Mouse (Mus musculus) CH12.LX (cell line): ENCODE data around the gene Alyref2. TPM values are rescaled to one million over a fixed set of nuclear protein-coding genes. Genes with fewer than 3 reads are reported as not detected.

Experiments
- DNase-seq: peaks from one replicate; pipeline ENCODE4 v3.0.0-alpha.2; 2013; ENCODE audit errors: extremely low read depth
- H3K27ac ChIP-seq: 2 replicates; pipeline ENCODE4 v1.5.1; 2012; ENCODE audit warnings: low read depth, mild to moderate bottlenecking, control low read depth, moderate library complexity; ENCODE audit not compliant: insufficient read depth
- H3K27me3 ChIP-seq: replicated peaks from 2 replicates; pipeline ENCODE3; 2012; ENCODE audit warnings: inconsistent platforms
- H3K36me3 ChIP-seq, 2 experiments: replicated peaks in 1 of 2; 2 replicates each; pipeline versions ENCODE3 to v1.6.1; 2012; ENCODE audit warnings: inconsistent platforms in 1 of 2, low read length in 1 of 2, mild to moderate bottlenecking in 1 of 2, mixed read lengths in 1 of 2, moderate library complexity in 1 of 2; ENCODE audit not compliant: control insufficient read depth in 1 of 2, insufficient read depth in 1 of 2
- H3K4me1 ChIP-seq, 2 experiments: 2 replicates each; pipeline ENCODE4 v1.6.1; 2012; ENCODE audit warnings: inconsistent platforms in 1 of 2, moderate library complexity in 1 of 2; ENCODE audit not compliant: insufficient read depth in 2 of 2, control insufficient read depth in 1 of 2
- H3K4me2 ChIP-seq: 2 replicates; pipeline ENCODE4 v1.6.1; 2012; ENCODE audit warnings: low read depth, mild to moderate bottlenecking, control low read depth; ENCODE audit not compliant: poor library complexity, insufficient read depth, severe bottlenecking
- H3K4me3 ChIP-seq, 3 experiments: fragments of 150-350 bp in 1 of 3; sonication (generic) in 1 of 3; replicated peaks in 1 of 3; 2 replicates each; pipeline versions ENCODE3 to v1.5.1; 2011 to 2012; ENCODE audit warnings: low read depth in 2 of 3, low read length in 2 of 3, mild to moderate bottlenecking in 2 of 3, moderate library complexity in 2 of 3, control low read depth in 1 of 3, improper control_type of control experiment in 1 of 3, inconsistent platforms in 1 of 3, mixed read lengths in 1 of 3; ENCODE audit not compliant: poor library complexity in 1 of 3
- H3K79me2 ChIP-seq: replicated peaks from 2 replicates; pipeline ENCODE4 v1.6.1; 2012; ENCODE audit warnings: mild to moderate bottlenecking, moderate library complexity; ENCODE audit not compliant: control insufficient read depth, poor library complexity, insufficient read depth, severe bottlenecking; ENCODE audit errors: extremely low read depth
- H3K9ac ChIP-seq: 2 replicates; pipeline ENCODE4 v1.6.1; 2012; ENCODE audit warnings: low read depth, mild to moderate bottlenecking, control low read depth, moderate library complexity; ENCODE audit not compliant: insufficient read depth
- H3K9me3 ChIP-seq: replicated peaks from 2 replicates; pipeline ENCODE3; 2012; ENCODE audit warnings: low read length, inconsistent platforms, mixed read lengths
- CHD1 ChIP-seq: IDR thresholded peaks from 2 replicates; pipeline ENCODE4 v1.6.1; 2012; ENCODE audit warnings: low read depth, low read length, improper control_type of control experiment, inconsistent platforms
- CTCF ChIP-seq, 2 experiments: IDR thresholded peaks in 1 of 2; conservative IDR thresholded peaks in 1 of 2; 2 replicates each; pipeline ENCODE4 v1.5.1; 2011 to 2012; ENCODE audit warnings: low read depth in 2 of 2, low read length in 2 of 2, improper control_type of control experiment in 1 of 2, inconsistent platforms in 1 of 2, mild to moderate bottlenecking in 1 of 2, moderate library complexity in 1 of 2
- ELF1 ChIP-seq: IDR thresholded peaks from 2 replicates; pipeline ENCODE4 v1.6.1; 2014; ENCODE audit warnings: low read depth, mild to moderate bottlenecking, inconsistent platforms, low read length, improper control_type of control experiment
- IRF4 ChIP-seq: IDR thresholded peaks from 2 replicates; pipeline ENCODE4 v1.6.1; 2014; ENCODE audit warnings: low read depth, mild to moderate bottlenecking, inconsistent platforms, low read length, improper control_type of control experiment
- KAT2A ChIP-seq: IDR thresholded peaks from 2 replicates; pipeline ENCODE4 v1.6.1; 2012; ENCODE audit warnings: low read length, improper control_type of control experiment, inconsistent platforms; ENCODE audit not compliant: insufficient replicate concordance
- NELFE ChIP-seq: IDR thresholded peaks from 2 replicates; pipeline ENCODE4 v1.6.1; 2011; ENCODE audit warnings: low read depth, low read length, improper control_type of control experiment
- NRF1 ChIP-seq: IDR thresholded peaks from 2 replicates; pipeline ENCODE4 v1.6.1; 2014; ENCODE audit warnings: low read depth, mild to moderate bottlenecking, inconsistent platforms, low read length, improper control_type of control experiment, moderate library complexity
- PAX5 ChIP-seq: IDR thresholded peaks from 2 replicates; pipeline ENCODE4 v1.6.1; 2012; ENCODE audit warnings: low read length, inconsistent platforms, mixed read lengths
- POLR2A ChIP-seq: IDR thresholded peaks from 2 replicates; pipeline ENCODE4 v1.6.1; 2011; ENCODE audit warnings: low read depth, mild to moderate bottlenecking, improper control_type of control experiment, low read length
- RAD21 ChIP-seq: IDR thresholded peaks from 2 replicates; pipeline ENCODE4 v1.6.1; 2011; ENCODE audit warnings: low read depth, mild to moderate bottlenecking, low read length, improper control_type of control experiment, moderate library complexity
- SMC3 ChIP-seq: IDR thresholded peaks from 2 replicates; pipeline ENCODE4 v1.6.1; 2011; ENCODE audit warnings: low read depth, low read length, improper control_type of control experiment
- TBP ChIP-seq: conservative IDR thresholded peaks from 2 replicates; pipeline ENCODE4 v1.6.1; 2011; ENCODE audit warnings: low read depth, low read length, improper control_type of control experiment
- TCF12 ChIP-seq: IDR thresholded peaks from 2 replicates; pipeline ENCODE4 v1.6.1; 2014; ENCODE audit warnings: low read depth, mild to moderate bottlenecking, inconsistent platforms, low read length, improper control_type of control experiment
- ZC3H11A ChIP-seq: IDR thresholded peaks from 2 replicates; pipeline ENCODE4 v1.6.1; 2012; ENCODE audit warnings: low read depth, mild to moderate bottlenecking, inconsistent platforms, low read length, improper control_type of control experiment
- dilution Hi-C: fragments of 300-500 bp; cut with MboI; formaldehyde crosslinking; loops from 2 replicates; pipeline ENCODE4 v1.14.3; 2020; ENCODE audit warnings: low sequenced_read_pairs; ENCODE audit not compliant: extremely low pct_unique_long_range_greater_than_20kb, extremely low pct_ligation_motif_present
- in situ Hi-C: fragments of 300-500 bp; cut with MboI; formaldehyde crosslinking; loops from 3 replicates; pipeline ENCODE4 v1.14.3; 2019; ENCODE audit warnings: low sequenced_read_pairs, low pct_ligation_motif_present, low pct_unique_long_range_greater_than_20kb, mixed read lengths
- polyA plus RNA-seq: library from polyadenylated mRNA; unstranded; fragments of >175 nt; gene quantifications from 2 replicates; pipeline ENCODE4 v1.2.1, GENCODE M21; 2012; ENCODE audit warnings: low read depth; ENCODE audit not compliant: insufficient read length
- total RNA-seq, 2 experiments: library from RNA; depleted of rRNA; stranded (reverse); fragments of 300-350 nt in 1 of 2; fragments of >200 nt in 1 of 2; gene quantifications; 2 replicates each; pipeline ENCODE4 v1.2.3; 2012 to 2014

Gene Alyref2
- total and polyA plus RNA-seq, 3 experiments, result 4.2 to 5.9 (median 4.9) TPM

- Histone ChIP-seq H3K4me3 (peak overlapping the region; percentile 42 to 54 (median 43)), H3K79me2 (no peaks in the 10 kb centered on the region), H3K9me3 (peaks cover 10% of the 10 kb centered on the region), H3K27ac (peak overlapping the region; percentile 49), H3K9ac (peak overlapping the region; percentile 0; the same call in 1 of the 2 replicates), H3K27me3 (no peaks in the 10 kb centered on the region), H3K4me1 (peaks cover 7 to 18% of the 10 kb centered on the region in 2 experiments), H3K4me2 (peak overlapping the region; percentile 8; the same call in 1 of the 2 replicates), H3K36me3 (no peaks in the 10 kb centered on the region)
- DNase-seq, result peak; percentile 65
- in situ Hi-C loops, result loop anchor here (5.0 to 10.0 kb wide), 2 partner anchors 116 to 373 kb away; partner anchors contain the start of gene Klhdc9
- dilution Hi-C loops, result no loop called here
- TF ChIP-seq TCF12 (peak; percentile 22; the same call in 1 of the 2 replicates), CHD1 (no peak), NRF1 (peak; percentile 84), ELF1 (peak; percentile 43; the same call in 1 of the 2 replicates), NELFE (peak; percentile 56), POLR2A (peak; percentile 51; the same call in 1 of the 2 replicates), KAT2A (no peak), TBP (0 out of 2 replicates have a peak, but pooled peaks have one; percentile 52), IRF4 (peak; percentile 63)
These were observed 25.3 kb upstream of the Alyref2 start for GRCm38 (mm10) chr1:171477758-171478545.

GRCm38 (mm10) chr1:171478968-171479367 is 24.3 kb upstream of the Alyref2 start:
- DNase-seq, result peak; percentile 68
- in situ Hi-C loops, result loop anchor here (5.0 to 10.0 kb wide), 2 partner anchors 117 to 374 kb away; partner anchors contain the start of gene Klhdc9
- H3K4me3 ChIP-seq, result no peak overlapping the region
- 0 out of 2 replicates have a peak overlapping the region, but pooled peaks have one; percentile 27 for H3K4me2 ChIP-seq
- H3K27me3 ChIP-seq, result no peaks in the 10 kb centered on the region
- no peaks in the 10 kb centered on the region for H3K36me3 ChIP-seq
- H3K9ac ChIP-seq, result no peak overlapping the region
- TF ChIP-seq KAT2A (no peak), SMC3 (peak; percentile 77), CTCF (conservative IDR thresholded peaks at IDR 0.05 in 1 of 2, IDR thresholded peaks at IDR 0.05 in 1 of 2; ENCODE audit: low read depth in 2 of 2, low read length in 2 of 2) (peak; percentile 66 to 84), PAX5 (no peak), RAD21 (peak; percentile 78), ZC3H11A (peak; percentile 29)
- TF ChIP-seq, all 38 proteins: peak for 4
- Histone ChIP-seq H3K27ac (no peak overlapping the region), H3K9me3 (peaks cover 12% of the 10 kb centered on the region), H3K79me2 (no peaks in the 10 kb centered on the region), H3K4me1 (peaks cover 7 to 15% of the 10 kb centered on the region in 2 experiments)
- dilution Hi-C loops, result no loop called here
